Mouse (Mus musculus): Measurements from ENCODE around the gene Tspear. TPM values are rescaled to one million over a fixed set of nuclear protein-coding genes. Genes with fewer than 3 reads are reported as not detected.
A peak's percentile ranks its signal among the peaks of the same experiment; 100 is the strongest.

Gene Tspear
- polyA plus RNA-seq, 1 experiment, result not detected

- Histone ChIP-seq H3K4me1 (ENCODE audit: control insufficient read depth, insufficient read depth, low read length) (no peaks in the 10 kb centered on the region), H3K27ac (ENCODE audit: insufficient read depth, low read depth, low read length) (no peak overlapping the region), H3K4me3 (ENCODE audit: insufficient read depth, low read length) (no peak overlapping the region)
- TF ChIP-seq POLR2A (IDR thresholded peaks at IDR 0.05; ENCODE audit: borderline replicate concordance, low read depth, low read length) (no peak), CTCF (IDR thresholded peaks at IDR 0.05; ENCODE audit: low read depth, low read length) (peak; percentile 83)
Observed at GRCm38 (mm10) chr10:77926140-77926539, 239.8 kb downstream of the Tspear start.

GRCm38 (mm10) chr10:77927375-77927774, 241.0 kb downstream of the Tspear start:
- H3K27ac ChIP-seq (ENCODE audit: insufficient read depth, low read depth, low read length), result no peak overlapping the region
- H3K4me3 ChIP-seq (ENCODE audit: insufficient read depth, low read length), result no peak overlapping the region
- no peaks in the 10 kb centered on the region for H3K4me1 ChIP-seq (ENCODE audit: control insufficient read depth, insufficient read depth, low read length)
- TF ChIP-seq POLR2A (IDR thresholded peaks at IDR 0.05; ENCODE audit: borderline replicate concordance, low read depth, low read length) (no peak), CTCF (IDR thresholded peaks at IDR 0.05; ENCODE audit: low read depth, low read length) (no peak)

Other genes with a start within 250 kb of the Tspear start
- gene Fam207a, start 170.8 kb upstream of the Tspear start, polyA plus RNA-seq (2012; ENCODE audit: insufficient read depth, insufficient read length, missing spikeins), result 18.8 and 22.8 TPM in 2 replicates
- 386 and 401 TPM in 2 replicates for gene Itgb2, start 156.3 kb upstream of the Tspear start, polyA plus RNA-seq (2012; ENCODE audit: insufficient read depth, insufficient read length, missing spikeins)
- gene Pttg1ip, start 104.8 kb upstream of the Tspear start, polyA plus RNA-seq (2012; ENCODE audit: insufficient read depth, insufficient read length, missing spikeins), result 98.5 and 102 TPM in 2 replicates
- 165 and 203 TPM in 2 replicates for gene Sumo3, start 80.5 kb upstream of the Tspear start, polyA plus RNA-seq (2012; ENCODE audit: insufficient read depth, insufficient read length, missing spikeins)
- 40.9 and 41.8 TPM in 2 replicates for gene Gm49325, start 80.4 kb upstream of the Tspear start, polyA plus RNA-seq (2012; ENCODE audit: insufficient read depth, insufficient read length, missing spikeins)
- 57.9 and 61.2 TPM in 2 replicates for gene Ube2g2, start 64.3 kb upstream of the Tspear start, polyA plus RNA-seq (2012; ENCODE audit: insufficient read depth, insufficient read length, missing spikeins)
- gene Gm19402, start 4.2 kb downstream of the Tspear start, polyA plus RNA-seq (2012; ENCODE audit: insufficient read depth, insufficient read length, missing spikeins), result not detected in 2 replicates
- not detected in 2 replicates for gene Gm9508, start 10.7 kb downstream of the Tspear start, polyA plus RNA-seq (2012; ENCODE audit: insufficient read depth, insufficient read length, missing spikeins)
- gene Gm10272, start 20.1 kb downstream of the Tspear start, polyA plus RNA-seq (2012; ENCODE audit: insufficient read depth, insufficient read length, missing spikeins), result not detected in 2 replicates
- not detected in 2 replicates for gene Gm10024, start 24.9 kb downstream of the Tspear start, polyA plus RNA-seq (2012; ENCODE audit: insufficient read depth, insufficient read length, missing spikeins)
- gene Gm10142, start 29.2 kb downstream of the Tspear start, polyA plus RNA-seq (2012; ENCODE audit: insufficient read depth, insufficient read length, missing spikeins), result not detected in 2 replicates
- not detected in 2 replicates for gene Krtap12-1, start 34.0 kb downstream of the Tspear start, polyA plus RNA-seq (2012; ENCODE audit: insufficient read depth, insufficient read length, missing spikeins)
- not detected in 2 replicates for gene Gm10100, start 39.9 kb downstream of the Tspear start, polyA plus RNA-seq (2012; ENCODE audit: insufficient read depth, insufficient read length, missing spikeins)
- gene Gm18596, start 56.1 kb downstream of the Tspear start, polyA plus RNA-seq (2012; ENCODE audit: insufficient read depth, insufficient read length, missing spikeins), result not detected in 2 replicates
- gene Gm9736, start 64.8 kb downstream of the Tspear start, polyA plus RNA-seq (2012; ENCODE audit: insufficient read depth, insufficient read length, missing spikeins), result not detected in 2 replicates
- not detected in 2 replicates for gene Gm3233, start 73.1 kb downstream of the Tspear start, polyA plus RNA-seq (2012; ENCODE audit: insufficient read depth, insufficient read length, missing spikeins)
- gene Gm3238, start 84.8 kb downstream of the Tspear start, polyA plus RNA-seq (2012; ENCODE audit: insufficient read depth, insufficient read length, missing spikeins), result not detected in 2 replicates
- not detected in 2 replicates for gene Gm7138, start 90.4 kb downstream of the Tspear start, polyA plus RNA-seq (2012; ENCODE audit: insufficient read depth, insufficient read length, missing spikeins)
- not detected in 2 replicates for gene Gm3250, start 96.0 kb downstream of the Tspear start, polyA plus RNA-seq (2012; ENCODE audit: insufficient read depth, insufficient read length, missing spikeins)
- gene Gm7137, start 101.6 kb downstream of the Tspear start, polyA plus RNA-seq (2012; ENCODE audit: insufficient read depth, insufficient read length, missing spikeins), result not detected in 2 replicates
- not detected in 2 replicates for gene Gm9639, start 108.5 kb downstream of the Tspear start, polyA plus RNA-seq (2012; ENCODE audit: insufficient read depth, insufficient read length, missing spikeins)
- not detected in 2 replicates for gene Gm19668, start 112.6 kb downstream of the Tspear start, polyA plus RNA-seq (2012; ENCODE audit: insufficient read depth, insufficient read length, missing spikeins)
- gene Gm9507, start 125.3 kb downstream of the Tspear start, polyA plus RNA-seq (2012; ENCODE audit: insufficient read depth, insufficient read length, missing spikeins), result not detected in 2 replicates
- not detected in 2 replicates for gene Gm2696, start 128.1 kb downstream of the Tspear start, polyA plus RNA-seq (2012; ENCODE audit: insufficient read depth, insufficient read length, missing spikeins)
- gene Krtap10-4, start 140.5 kb downstream of the Tspear start, polyA plus RNA-seq (2012; ENCODE audit: insufficient read depth, insufficient read length, missing spikeins), result not detected in 2 replicates
- gene Krtap10-10, start 149.4 kb downstream of the Tspear start, polyA plus RNA-seq (2012; ENCODE audit: insufficient read depth, insufficient read length, missing spikeins), result not detected in 2 replicates
- gene Gm36176, start 160.2 kb downstream of the Tspear start, polyA plus RNA-seq (2012; ENCODE audit: insufficient read depth, insufficient read length, missing spikeins), result not detected in 2 replicates
- gene Gm10318, start 166.3 kb downstream of the Tspear start, polyA plus RNA-seq (2012; ENCODE audit: insufficient read depth, insufficient read length, missing spikeins), result not detected in 2 replicates
- gene Gm3285, start 175.4 kb downstream of the Tspear start, polyA plus RNA-seq (2012; ENCODE audit: insufficient read depth, insufficient read length, missing spikeins), result not detected in 2 replicates
- gene Lrrc3, start 216.0 kb downstream of the Tspear start, polyA plus RNA-seq (2012; ENCODE audit: insufficient read depth, insufficient read length, missing spikeins), result 0.19 TPM in 1 of 2 replicates, not detected in the other